Mouse (Mus musculus): ENCODE measurements around the gene Wipi2.

Wipi2 gene

GRCm38 (mm10) chr5:142692971-142693737 lies 65.7 kb downstream of the Wipi2 start:
- DNase-seq (ENCODE audit: low spot score in 2 of 2), result no peak

- DNase-seq (ENCODE audit: low spot score in 2 of 2), result no peak
Measured at GRCm38 (mm10) chr5:142693738-142694430, 66.4 kb downstream of the Wipi2 start.

DNA sequence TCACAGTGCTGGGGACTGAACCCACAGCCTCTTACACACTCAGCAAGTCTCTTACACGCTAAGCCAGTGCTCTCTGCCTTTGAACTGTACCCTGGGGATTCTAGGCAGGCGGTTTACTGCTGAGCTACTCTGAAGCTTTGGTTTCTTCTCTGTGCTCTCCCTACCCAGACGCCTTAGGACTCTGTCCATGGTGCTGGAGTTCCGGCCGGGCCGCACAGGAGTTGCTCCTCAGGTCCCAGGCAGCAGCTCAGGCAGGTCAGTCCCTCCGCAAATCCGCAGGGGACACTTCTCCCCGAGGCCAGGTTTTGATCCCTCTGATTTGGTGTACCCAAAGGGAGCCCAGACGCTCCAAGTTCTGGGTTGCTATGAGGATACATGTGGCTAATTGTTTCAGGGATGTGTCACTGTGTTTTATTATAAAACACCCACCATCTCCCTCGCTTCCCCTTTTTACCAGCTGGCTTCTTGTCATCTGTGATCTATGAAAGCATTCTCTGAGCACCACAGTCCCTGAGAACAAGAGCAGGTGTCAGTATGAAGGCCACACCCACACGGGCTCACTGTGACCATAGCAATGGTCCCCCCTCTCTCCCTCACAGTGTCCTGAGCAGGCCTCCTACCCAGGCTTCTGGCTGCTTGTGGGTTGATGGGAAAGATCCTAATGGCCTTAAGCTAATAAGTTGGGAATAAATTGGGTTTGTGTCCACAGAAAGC lies 67.3 kb downstream of the Wipi2 start:
- no peak for DNase-seq (ENCODE audit: low spot score in 2 of 2)

GRCm38 (mm10) chr5:142696258-142696657 lies 68.8 kb downstream of the Wipi2 start:
- DNase-seq (ENCODE audit: low spot score in 2 of 2), result no peak

DNA sequence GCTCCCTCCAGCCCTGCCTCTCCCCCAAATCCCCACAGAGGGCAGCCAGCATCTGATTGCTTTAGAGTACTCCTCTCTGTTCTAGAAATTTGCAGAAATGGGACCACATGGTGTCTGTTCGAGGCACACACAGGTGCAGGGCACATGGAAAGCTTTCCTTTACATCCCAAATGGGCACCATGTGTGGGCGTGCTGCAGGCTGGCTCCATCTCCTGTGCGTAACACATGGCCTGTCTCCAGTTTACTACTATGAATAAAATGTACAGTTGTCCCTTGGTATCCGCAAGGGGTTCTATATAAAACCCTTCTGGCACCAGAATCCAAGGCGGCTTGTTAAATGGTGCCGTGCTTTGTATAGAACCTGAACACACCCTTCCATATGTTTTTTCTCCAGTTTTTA lies 69.4 kb downstream of the Wipi2 start:
- no peak for DNase-seq (ENCODE audit: low spot score in 2 of 2)

- DNase-seq (ENCODE audit: low spot score in 2 of 2), result no peak
Measured at GRCm38 (mm10) chr5:142697742-142698141, 70.2 kb downstream of the Wipi2 start.

DNA sequence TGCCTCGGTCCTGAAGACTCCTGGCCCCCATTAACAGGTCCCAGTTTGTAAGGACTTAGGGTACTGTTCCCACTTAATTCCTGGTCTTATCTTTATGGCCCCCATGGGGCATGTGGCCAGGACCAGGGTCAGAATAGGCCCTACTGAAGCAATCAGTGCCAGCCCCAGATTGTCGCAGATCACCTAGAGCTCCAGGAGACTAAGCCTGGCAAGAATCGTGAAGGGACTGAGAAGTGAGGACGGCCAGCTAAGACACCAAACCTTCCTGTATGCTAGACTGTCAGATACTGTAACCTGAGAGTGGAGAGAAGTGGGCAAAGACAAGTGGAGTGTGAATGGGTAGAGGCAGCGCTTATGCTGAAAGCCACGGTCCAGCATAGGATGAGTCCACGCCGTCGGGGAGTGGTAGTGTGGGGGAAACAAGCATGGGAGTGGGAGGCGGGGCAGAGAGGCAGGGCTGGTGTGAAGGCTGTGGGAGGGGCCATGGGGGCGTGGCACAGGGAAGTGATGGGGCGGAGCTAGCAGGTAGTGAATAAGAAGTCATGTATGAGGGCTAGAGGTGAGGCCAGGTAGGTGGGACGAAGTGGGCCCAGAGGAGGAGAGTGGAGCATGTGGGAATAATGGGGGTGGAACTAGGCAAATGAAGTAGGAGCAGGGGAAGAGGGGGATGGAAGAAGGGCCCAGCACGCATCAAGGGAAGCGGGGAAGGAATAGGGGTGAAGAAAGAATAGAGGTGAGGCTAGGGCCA lies 73.5 kb downstream of the Wipi2 start:
- DNase-seq (ENCODE audit: low spot score in 2 of 2), result peak in 1 of 2 experiments; percentile 38

- peak; percentile 38 to 47 for DNase-seq (ENCODE audit: low spot score in 2 of 2)
Measured at GRCm38 (mm10) chr5:142701651-142702510, 74.4 kb downstream of the Wipi2 start.

DNA sequence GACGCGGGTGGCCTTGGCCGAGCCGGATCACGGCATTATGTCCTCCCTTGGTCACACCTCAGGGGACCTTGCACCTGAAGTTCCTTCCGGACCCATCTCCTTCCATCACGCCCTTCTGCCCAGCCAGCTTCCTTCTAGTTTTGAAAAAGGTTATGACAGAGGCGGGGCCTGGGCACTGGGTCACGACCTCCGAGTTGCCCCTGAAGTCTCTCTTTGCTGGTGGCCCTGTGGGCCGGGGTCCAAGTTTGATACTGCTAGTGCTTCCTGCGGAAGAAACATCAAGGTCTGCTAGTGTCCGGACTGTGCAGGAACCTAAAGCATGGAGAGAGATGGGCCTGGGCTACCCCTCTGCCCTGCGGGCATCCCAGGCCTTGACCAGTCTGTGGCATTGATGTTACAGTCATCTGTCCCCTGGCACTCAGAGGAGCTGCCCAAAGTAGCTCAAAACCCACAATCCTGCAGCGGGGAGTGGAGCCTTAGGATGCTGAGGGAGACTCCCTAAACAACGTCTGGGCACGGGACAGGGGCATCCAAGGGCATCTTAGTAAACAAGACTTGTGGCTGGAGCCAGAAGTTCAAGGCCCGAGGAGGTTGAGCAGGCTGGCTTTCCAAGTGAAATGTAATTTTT lies 75.1 kb downstream of the Wipi2 start:
- DNase-seq (ENCODE audit: low spot score in 2 of 2), result no peak

DNA sequence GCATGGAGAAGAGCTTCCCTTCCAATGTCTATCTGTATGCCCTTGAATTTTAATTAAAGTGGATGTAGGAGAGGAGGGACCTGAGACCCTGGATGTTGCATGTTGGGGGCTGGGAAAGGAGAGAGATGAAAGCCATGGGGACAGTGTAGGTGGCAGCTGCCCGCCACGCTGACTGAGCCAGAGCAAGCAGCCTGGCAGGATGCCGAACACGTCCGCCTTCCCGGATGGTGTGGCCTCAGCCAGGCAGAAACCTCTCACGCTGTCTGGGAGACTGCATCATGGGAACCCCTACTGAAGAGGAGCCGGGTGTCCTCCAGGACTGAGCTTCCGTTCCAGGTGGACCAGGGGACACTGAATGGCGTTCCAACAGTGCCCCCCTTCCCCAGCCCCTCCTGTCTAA lies 76.1 kb downstream of the Wipi2 start:
- DNase-seq (ENCODE audit: low spot score in 2 of 2), result no peak

DNA sequence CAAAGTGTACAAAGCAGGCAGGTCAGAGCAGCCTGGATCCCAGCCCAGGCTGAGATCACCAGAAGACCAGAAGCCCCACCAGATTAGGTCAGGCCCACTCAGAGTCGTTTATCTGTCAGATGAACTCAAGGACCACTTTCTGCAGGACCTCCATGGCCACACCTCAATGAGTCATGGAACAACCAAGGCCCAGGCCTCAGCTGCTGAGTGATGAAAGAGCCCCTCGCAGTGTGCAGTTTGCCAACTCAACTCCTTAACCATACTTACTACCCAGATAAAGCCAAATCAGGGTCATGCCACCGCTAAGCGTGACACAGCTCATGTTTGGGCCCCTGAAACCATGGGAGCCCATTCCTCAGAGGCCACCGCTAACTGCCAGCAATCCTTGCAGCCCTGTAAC lies 80.2 kb downstream of the Wipi2 start:
- no peak for DNase-seq (ENCODE audit: low spot score in 2 of 2)

GRCm38 (mm10) chr5:142709436-142709835 lies 81.9 kb downstream of the Wipi2 start:
- DNase-seq (ENCODE audit: low spot score in 2 of 2), result no peak

DNA sequence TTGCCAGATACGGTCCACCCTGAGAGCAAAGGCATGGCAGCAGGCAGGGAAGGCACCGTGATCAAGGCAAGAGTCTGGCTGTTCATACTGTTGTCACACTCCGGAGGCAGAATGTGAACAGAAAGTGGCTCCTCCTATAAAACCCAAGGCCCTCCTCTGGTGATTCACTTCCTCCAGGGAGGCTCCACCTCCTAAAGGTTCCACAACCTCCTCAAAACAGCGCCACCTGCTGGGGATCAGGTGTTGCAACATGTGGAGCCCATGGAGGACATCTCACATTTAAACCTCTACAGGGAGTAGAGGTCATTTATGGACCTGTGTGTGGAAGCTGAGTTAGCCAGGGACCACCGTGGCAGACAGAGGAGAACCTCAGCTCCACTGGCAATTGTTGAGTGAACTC lies 84.9 kb downstream of the Wipi2 start:
- DNase-seq (ENCODE audit: low spot score in 2 of 2), result no peak

GRCm38 (mm10) chr5:142713966-142714365 lies 86.5 kb downstream of the Wipi2 start:
- DNase-seq (ENCODE audit: low spot score in 2 of 2), result no peak

DNA sequence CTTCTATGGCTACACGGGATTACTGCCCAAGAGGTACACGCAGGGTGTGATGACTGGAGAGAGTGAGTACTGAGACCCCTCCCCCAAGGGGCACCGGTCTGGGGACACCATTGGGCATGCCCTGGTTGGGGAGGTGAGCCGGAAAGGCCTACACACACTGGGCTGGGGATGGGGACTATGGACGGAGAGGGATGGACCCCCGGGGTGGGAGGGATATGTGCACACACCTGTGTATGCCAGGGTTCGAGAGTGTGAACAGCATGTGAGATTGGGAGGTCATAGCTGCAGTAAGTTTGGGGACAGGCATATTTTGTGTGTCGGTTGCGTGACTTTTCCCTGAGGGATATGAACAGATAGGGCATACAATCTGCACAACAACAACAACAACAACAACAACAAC lies 87.6 kb downstream of the Wipi2 start:
- no peak for DNase-seq (ENCODE audit: low spot score in 2 of 2)

DNA sequence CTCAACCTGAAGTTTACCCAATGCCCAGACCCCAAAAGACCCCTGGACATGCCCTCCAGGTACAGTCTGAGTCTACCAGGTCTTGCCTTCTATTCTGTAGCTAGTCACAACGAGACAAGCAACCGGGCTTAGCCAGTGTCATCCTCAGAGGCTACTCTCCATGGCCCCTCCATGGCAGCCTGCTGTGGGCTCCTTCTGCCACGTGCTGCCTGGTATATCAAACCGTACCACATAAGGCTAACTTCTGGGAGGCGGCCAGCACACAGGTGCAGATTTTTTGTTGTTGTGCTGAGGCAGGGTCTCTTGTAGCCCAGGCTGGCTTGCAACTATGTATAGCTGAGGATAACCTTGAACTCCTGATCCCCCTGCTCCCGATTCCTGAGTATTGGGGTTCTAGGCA lies 88.6 kb downstream of the Wipi2 start:
- no peak for DNase-seq (ENCODE audit: low spot score in 2 of 2)

GRCm38 (mm10) chr5:142718037-142718436 lies 90.5 kb downstream of the Wipi2 start:
- peak; percentile 59 to 74 for DNase-seq (ENCODE audit: low spot score in 2 of 2)

- no peak for DNase-seq (ENCODE audit: low spot score in 2 of 2)
Measured at GRCm38 (mm10) chr5:142718486-142718885, 91.0 kb downstream of the Wipi2 start.

DNA sequence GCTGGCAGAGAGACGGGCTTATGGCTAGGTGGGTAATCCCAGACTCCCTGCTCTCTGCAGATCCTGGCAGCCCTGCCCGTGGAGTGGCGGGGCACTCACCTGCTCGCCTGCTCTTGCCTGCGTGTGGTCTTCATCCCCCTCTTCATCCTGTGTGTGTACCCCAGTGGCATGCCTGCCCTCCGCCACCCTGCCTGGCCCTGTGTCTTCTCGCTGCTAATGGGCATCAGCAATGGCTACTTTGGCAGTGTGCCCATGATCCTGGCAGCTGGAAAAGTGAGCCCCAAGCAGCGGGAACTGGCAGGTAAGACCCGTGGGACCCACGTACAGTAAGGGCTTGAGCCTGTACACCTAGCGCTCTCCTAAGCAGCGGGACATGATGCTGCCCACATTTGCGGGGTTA lies 92.4 kb downstream of the Wipi2 start:
- DNase-seq (ENCODE audit: low spot score in 2 of 2), result no peak

Measured in natural killer cell, adult 2 months (primary cell).